Mouse (Mus musculus) olfactory bulb, adult 2 months (tissue): ENCODE data around the gene Asb7.

Experiments used
- CTCF ChIP-seq: fragments of 200-500 bp; IDR thresholded peaks from 2 replicates; pipeline ENCODE4 v1.5.1; 2012; ENCODE audit warnings: low read depth, mild to moderate bottlenecking, low read length, moderate library complexity; ENCODE audit not compliant: insufficient read depth
- POLR2A ChIP-seq: fragments of 200-500 bp; IDR thresholded peaks from 2 replicates; pipeline ENCODE4 v1.6.1; 2012; ENCODE audit warnings: mild to moderate bottlenecking, low read depth, low read length, moderate library complexity; ENCODE audit not compliant: insufficient read depth

DNA sequence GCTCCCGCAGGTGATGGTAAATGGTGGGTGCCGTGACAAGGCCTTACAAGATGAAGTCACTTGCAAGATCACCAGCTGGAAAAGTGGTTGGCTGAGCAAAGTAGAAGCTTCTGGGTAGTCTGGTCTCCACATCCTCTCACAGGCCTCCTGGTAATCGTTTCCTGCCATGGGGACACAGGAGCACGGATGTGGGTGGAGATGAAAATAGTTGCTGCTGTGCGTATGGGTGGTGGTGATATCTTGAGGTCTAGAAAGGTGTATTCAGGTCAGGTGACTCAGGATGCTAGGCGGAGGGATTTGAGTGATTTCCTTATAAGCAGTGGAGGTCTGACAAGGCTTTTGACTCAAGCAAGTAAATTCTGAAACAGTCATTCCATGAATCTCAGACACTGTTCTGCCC, 35.6 kb upstream of the Asb7 start:
- TF ChIP-seq CTCF (no peak), POLR2A (no peak)
